Mouse (Mus musculus) kidney, adult 2 months (tissue): Measurements from ENCODE around the gene Emx1.

ENCODE experiments used
- CTCF ChIP-seq: fragments of 200-500 bp; conservative IDR thresholded peaks from 2 replicates; pipeline ENCODE4 v1.5.1; 2011; ENCODE audit warnings: low read depth, mild to moderate bottlenecking, control low read depth, low read length, moderate library complexity, mixed read lengths; ENCODE audit not compliant: insufficient read depth, insufficient read length
- POLR2A ChIP-seq: fragments of 200-500 bp; IDR thresholded peaks from one replicate; pipeline ENCODE4 v1.6.1; 2011; ENCODE audit warnings: low read depth, low read length, control low read depth

- TF ChIP-seq CTCF (no peak), POLR2A (no peak)
These were observed 23.4 kb downstream of the Emx1 start for GRCm38 (mm10) chr6:85210686-85211085.
